Mouse (Mus musculus) thymus, postnatal 0 days (tissue): ENCODE measurements around the gene Gse1. TPM values are rescaled to one million over a fixed set of nuclear protein-coding genes. Genes with fewer than 3 reads are reported as not detected.
A peak's percentile ranks its signal among the peaks of the same experiment; 100 is the strongest.

ENCODE experiments used
- DNase-seq: peaks from one replicate; pipeline ENCODE4 v3.0.0-alpha.2; 2015; ENCODE audit warnings: low spot score
- polyA plus RNA-seq: library from polyadenylated mRNA; unstranded; fragments of >200 nt; fragmentation: Nextera tagmentation; extraction: Ambion mirVana; gene quantifications from 2 replicates; pipeline ENCODE4 v1.2.1, GENCODE M21; 2015

The Gse1 gene
- polyA plus RNA-seq: 26.3 and 35.9 TPM in 2 replicates

- no peak for DNase-seq
Observed at GRCm38 (mm10) chr8:120227891-120228591, at the start of gene Gse1. Gse1 (plus strand) TSS chr8:120228456.

GRCm38 (mm10) chr8:120179027-120179431, 49.2 kb upstream of the Gse1 start:
- DNase-seq: peak; percentile 89

DNA sequence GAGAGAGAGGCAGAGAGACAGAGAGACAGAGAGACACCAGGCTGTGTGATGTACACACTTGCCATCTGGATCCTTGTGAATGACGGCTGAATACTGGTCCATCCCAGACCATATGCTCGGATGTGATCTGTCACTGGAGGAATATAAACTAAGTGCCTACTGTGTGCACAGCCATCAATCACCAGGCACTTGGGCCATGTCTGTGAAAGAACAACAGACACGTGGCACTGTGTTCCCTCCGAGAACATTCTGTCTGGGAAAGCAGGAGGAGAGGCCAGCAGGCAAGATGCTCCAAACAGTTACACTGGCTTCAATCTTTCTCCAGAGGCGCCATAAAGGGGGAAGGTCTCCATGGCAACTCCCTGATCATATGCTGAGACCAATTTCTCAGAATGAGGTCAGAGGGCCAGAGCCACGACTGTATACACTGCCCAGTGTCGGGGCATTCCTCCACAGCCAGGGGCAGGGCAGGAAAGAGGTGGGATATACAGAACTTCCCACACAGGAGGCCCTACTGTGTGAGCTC, 47.7 kb upstream of the Gse1 start:
- DNase-seq: no peak

DNA sequence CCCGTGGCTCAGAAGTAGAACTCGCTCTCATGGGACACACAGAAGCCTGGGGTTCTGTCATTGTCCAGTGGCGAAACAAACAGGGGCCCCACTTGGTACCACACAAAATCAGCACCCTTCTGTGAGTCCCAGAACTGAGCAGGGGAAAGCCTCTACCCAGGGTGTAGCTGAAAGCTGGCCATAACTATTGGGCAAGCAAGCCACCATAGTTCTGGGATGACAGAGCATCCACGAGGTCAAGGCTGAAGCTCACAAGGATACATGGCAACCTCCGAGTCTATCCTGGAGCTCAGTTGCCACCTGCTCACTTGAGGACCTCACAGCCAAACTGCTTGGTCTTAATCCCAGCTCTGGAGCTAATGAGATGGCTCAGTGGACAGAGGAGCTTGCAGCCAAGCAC, 47.0 kb upstream of the Gse1 start:
- DNase-seq: no peak

GRCm38 (mm10) chr8:120181861-120182414, 46.3 kb upstream of the Gse1 start:
- no peak for DNase-seq

- no peak for DNase-seq
Observed at GRCm38 (mm10) chr8:120184366-120184765, 43.9 kb upstream of the Gse1 start.

- no peak for DNase-seq
Observed at GRCm38 (mm10) chr8:120184850-120185792, 43.1 kb upstream of the Gse1 start.

DNA sequence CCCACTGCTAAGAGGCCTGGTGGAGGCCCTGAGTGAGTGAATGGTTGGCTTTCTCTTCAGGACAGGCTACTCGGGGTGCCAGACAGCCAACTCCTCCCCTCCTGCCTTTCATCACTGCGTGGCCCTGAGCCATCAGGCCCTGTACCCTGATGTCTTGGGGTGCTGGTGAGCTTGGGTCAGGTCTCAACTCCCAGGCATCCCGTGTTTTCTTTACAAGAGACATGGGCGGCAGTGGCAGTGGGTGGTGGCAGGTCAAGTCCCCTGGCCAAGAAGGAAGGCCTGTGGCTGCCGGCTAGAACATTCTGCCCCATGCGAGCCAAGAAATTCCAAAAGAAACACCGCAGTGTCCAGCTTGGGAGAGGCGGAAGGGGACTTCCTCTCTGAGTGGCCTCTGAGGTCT, 41.8 kb upstream of the Gse1 start:
- DNase-seq: no peak

GRCm38 (mm10) chr8:120188510-120188909, 39.7 kb upstream of the Gse1 start:
- DNase-seq: no peak

DNA sequence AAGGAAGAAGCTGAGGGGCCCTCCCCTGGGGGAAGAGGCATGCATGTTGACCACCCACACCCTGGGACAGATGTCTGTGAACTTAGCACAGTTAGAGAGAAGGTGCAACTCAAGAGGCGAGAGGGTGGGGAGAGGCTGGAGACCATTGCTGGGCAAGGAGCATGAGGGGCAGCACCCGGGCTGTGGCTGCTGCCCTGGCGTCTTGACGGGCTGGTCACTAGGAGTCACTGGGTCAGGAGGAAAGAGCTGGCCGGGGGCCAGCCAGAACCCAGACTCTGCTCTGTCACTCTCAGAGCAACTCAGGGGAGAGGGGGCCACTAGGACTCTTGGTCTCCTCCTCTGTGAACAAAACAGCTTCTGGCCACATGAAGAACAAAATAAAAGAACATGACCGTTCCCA, 38.8 kb upstream of the Gse1 start:
- no peak for DNase-seq

DNA sequence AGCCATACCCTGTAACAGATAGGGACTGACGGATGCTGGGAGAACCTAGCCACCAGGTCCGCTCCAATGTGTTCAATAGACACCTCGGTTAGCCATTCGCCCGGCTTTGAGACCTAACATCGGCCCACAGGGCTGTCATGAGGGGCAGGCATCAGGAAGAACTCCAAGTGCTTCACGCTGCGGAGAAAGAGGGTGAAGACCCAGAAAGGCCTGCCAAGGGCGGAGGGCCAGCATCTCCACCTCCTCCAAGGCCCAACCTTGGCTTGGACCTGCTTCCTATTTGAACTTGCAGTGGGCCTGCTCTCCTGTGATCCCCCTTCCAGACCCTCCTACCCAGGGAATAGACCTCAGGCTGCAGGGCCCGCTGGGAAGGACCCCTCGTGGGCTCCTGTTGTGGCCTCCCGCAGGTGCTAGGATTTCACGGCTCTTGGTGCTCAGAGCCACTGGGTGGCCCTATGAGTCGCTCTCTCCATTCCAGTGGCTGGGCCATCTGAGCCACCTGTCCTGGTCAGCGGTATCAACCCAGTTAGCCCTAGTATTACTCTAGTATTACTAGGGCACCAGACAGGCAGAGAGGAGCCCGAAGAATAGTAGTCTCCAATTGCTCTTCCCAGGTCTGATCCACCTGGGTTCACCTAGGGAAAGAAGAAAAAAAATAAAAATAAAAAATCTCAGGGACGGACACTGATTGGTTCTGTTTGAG, 38.0 kb upstream of the Gse1 start:
- no peak for DNase-seq

DNA sequence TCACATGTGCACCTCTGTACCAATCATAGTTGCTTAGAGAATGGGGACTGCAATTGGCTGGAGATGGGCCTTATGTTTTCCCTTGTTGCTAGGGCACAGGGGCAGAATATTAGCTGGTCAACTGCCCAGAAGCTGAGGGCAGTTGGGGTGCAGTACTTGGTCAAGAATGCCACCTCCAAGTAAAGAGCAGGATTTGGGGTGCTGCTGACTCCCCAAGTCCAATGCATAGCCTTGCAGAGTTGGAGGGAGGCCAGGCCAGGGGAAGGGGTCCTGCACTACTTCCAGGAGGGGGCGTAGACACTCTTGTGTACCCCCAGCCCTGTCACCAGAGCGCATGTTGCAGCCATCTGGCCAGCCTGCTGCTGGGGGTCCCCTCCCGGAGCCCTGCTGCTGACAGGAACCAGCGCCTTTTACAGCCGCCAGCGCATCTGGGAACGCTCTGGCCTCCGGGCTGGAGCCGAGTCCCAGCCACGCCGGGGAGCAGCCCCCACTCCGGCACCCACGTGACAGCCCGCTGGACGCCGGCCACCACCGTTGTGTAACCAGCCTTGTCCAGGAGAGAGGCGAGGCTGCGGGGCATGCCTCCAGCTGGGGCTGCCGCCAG, 37.3 kb upstream of the Gse1 start:
- DNase-seq: no peak

- DNase-seq: no peak
Observed at GRCm38 (mm10) chr8:120191633-120192032, 36.6 kb upstream of the Gse1 start.

DNA sequence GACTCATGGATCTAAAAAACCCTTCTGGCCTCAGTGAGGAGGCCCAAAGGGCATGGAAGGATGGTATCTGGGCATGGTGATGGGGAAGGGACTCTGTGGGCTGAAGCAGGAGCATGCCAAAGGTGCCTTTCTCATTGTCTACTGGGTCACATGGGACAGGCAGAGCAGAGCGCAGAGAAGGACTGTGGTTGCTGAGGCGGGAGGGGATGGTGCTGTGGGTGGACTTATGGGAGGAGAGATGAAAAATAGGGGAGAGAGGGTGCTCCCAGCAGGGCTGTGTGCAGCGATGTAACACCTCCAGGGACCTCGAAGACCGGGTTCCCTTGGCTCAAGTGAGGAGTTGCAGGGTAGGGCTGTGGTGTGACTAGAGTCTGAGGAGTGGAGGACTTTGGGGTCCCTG, 36.1 kb upstream of the Gse1 start:
- no peak for DNase-seq

GRCm38 (mm10) chr8:120201351-120201750, 26.9 kb upstream of the Gse1 start:
- no peak for DNase-seq

DNA sequence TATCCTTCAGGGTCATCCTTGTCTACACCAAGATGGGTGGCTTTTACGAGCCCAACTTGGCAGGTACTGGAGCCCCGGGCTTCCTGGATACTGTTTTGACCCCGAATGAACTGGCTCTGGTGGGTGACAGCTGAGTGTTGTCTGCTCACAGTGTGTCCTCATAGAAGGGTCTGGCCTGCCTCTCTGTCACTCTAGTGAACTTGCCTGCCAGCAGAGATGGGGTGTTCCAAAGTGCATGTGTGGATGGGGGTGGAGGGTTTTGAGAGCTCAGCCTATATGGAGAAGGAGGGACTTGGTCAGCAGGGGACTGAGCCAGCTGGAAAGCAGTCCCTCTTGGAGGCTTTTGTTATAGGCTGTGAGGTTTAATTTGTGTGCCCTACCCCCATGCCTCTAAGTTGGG, 25.7 kb upstream of the Gse1 start:
- no peak for DNase-seq

DNA sequence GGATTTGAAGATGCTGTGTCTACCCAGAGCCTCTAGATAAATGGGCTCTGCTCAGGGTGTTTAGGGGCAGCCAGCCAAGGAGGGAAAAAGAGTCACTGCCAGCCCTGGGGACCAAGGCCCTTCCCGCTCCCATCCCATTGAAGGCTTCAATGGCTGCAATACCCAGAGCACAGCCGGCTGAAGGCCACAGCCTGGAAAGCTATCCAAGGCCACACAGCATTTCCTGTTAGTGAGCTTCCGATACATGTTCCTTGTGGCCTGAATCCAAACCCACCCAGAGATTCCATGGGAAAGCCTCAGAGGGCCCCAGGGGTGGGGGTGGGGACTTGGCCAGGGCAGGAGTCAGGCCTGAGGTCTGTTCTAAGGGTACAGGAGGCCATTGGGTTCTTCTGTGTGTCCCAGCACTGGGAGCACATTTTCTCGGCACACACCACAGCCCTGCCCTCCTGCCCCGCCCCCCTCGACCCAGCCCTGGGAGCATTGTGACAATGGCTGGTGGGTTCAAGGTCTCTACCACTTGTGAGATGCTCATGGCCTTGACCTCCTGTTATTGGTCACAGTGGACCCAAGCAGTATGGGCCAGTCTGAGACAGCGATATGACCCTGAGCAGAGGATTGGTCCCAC, 23.4 kb upstream of the Gse1 start:
- DNase-seq: no peak

DNA sequence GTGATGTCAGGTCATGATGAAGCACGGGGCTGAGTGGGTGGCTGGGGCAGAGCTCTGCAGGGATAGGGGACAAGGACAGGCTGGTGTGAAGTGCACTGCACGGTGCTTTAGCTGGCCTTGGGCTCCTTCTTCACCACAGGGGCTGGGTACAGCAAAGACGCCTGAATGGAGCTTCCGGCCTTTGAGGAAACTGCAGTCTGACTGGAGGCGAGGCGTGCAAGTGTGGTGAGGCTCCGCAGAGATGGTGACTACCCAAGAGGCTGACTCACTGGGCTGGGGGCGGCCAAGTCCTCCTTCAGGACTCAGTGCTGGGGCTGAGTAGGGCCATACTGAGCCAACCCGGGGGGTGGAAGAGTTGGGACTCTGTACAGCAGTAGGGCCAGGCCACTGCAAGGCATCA, 22.3 kb upstream of the Gse1 start:
- DNase-seq: no peak

DNA sequence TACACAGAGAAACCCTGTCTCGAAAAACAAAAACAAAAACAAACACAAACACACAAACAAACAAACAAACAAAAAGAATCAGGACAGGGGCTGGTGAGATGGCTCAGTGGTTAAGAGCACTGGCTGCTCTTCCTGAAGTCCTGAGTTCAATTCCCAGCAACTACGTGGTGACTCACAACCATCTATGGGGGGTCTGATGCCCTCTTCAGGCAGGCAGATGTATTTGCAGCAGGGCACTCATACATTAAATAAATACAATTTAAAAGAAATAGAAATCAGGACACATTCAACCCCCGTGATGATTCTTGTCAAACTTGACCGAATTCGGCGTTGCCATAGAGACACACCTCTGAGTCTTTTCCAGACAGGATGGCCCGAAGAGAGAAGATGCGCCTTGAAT, 20.9 kb upstream of the Gse1 start:
- DNase-seq: no peak

DNA sequence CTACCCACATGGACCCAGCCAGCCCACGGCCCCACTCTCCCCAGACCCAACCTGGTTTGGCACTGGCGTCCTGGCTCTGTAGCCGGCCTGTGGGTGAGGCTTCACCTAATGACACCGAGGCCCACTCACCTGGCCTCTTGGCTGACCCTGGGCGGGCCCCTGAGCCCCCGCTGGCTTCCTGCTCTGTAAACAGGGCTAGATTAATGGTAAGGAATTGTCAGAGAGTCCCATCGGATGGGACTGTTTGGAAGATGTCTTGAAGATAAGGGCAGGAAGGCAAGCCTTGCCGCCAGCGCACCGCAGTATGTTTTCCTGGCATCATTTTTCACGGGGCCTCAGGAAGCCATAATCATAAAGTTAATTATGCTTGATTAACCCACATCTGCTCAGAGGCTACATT, 20.1 kb upstream of the Gse1 start:
- no peak for DNase-seq
